Mouse (Mus musculus) T-helper 2 cell (primary cell): ENCODE measurements around the gene Selenon.

Experiments used
- in situ Hi-C: fragments of 300-600 bp; cut with MboI, MseI; formaldehyde crosslinking; loops from one replicate; pipeline ENCODE4 v1.15.1; 2025; ENCODE audit warnings: high pct_unique_total_duplicates

Gene Selenon

GRCm38 (mm10) chr4:134578407-134578806, 26.4 kb upstream of the Selenon start:
- in situ Hi-C loops = no loop called here

GRCm38 (mm10) chr4:134577281-134577680, 25.3 kb upstream of the Selenon start:
- in situ Hi-C loops = no loop called here

GRCm38 (mm10) chr4:134575486-134575885, 23.5 kb upstream of the Selenon start:
- in situ Hi-C loops = no loop called here

GRCm38 (mm10) chr4:134572449-134573300, 20.7 kb upstream of the Selenon start:
- in situ Hi-C loops = no loop called here

- in situ Hi-C loops = no loop called here
Measured at GRCm38 (mm10) chr4:134570704-134571451, 18.9 kb upstream of the Selenon start.

- in situ Hi-C loops = no loop called here
Measured at GRCm38 (mm10) chr4:134569831-134570230, 17.9 kb upstream of the Selenon start.

GRCm38 (mm10) chr4:134569205-134569604, 17.2 kb upstream of the Selenon start:
- in situ Hi-C loops = no loop called here

GRCm38 (mm10) chr4:134567377-134568226, 15.6 kb upstream of the Selenon start:
- in situ Hi-C loops = no loop called here

GRCm38 (mm10) chr4:134564093-134564492, 12.1 kb upstream of the Selenon start:
- in situ Hi-C loops = no loop called here

GRCm38 (mm10) chr4:134563624-134564023, 11.7 kb upstream of the Selenon start:
- in situ Hi-C loops = no loop called here

- in situ Hi-C loops = no loop called here
Measured at GRCm38 (mm10) chr4:134562014-134562413, 10.0 kb upstream of the Selenon start.

- in situ Hi-C loops = no loop called here
Measured at GRCm38 (mm10) chr4:134560699-134561098, 8.7 kb upstream of the Selenon start.

- in situ Hi-C loops = no loop called here
Measured at GRCm38 (mm10) chr4:134559154-134559553, 7.2 kb upstream of the Selenon start.

GRCm38 (mm10) chr4:134558570-134559113, 6.7 kb upstream of the Selenon start:
- in situ Hi-C loops = no loop called here

- in situ Hi-C loops = no loop called here
Measured at GRCm38 (mm10) chr4:134557626-134558249, 5.8 kb upstream of the Selenon start.

GRCm38 (mm10) chr4:134555956-134556580, 4.1 kb upstream of the Selenon start:
- in situ Hi-C loops = no loop called here

GRCm38 (mm10) chr4:134553631-134554030, 1.7 kb upstream of the Selenon start:
- in situ Hi-C loops = no loop called here

- in situ Hi-C loops = no loop called here
Measured at GRCm38 (mm10) chr4:134549899-134550298, 2.1 kb downstream of the Selenon start.

- in situ Hi-C loops = no loop called here
Measured at GRCm38 (mm10) chr4:134548169-134548938, 3.6 kb downstream of the Selenon start.
